Mouse (Mus musculus): ENCODE results near the gene Tasp1. TPM values are rescaled to one million over a fixed set of nuclear protein-coding genes. Genes with fewer than 3 reads are reported as not detected.

Tasp1 gene
- 0.91 TPM in 1 of 2 replicates, not detected in the other for polyA plus RNA-seq (2012; ENCODE audit: insufficient read depth, low replicate concordance)

DNA sequence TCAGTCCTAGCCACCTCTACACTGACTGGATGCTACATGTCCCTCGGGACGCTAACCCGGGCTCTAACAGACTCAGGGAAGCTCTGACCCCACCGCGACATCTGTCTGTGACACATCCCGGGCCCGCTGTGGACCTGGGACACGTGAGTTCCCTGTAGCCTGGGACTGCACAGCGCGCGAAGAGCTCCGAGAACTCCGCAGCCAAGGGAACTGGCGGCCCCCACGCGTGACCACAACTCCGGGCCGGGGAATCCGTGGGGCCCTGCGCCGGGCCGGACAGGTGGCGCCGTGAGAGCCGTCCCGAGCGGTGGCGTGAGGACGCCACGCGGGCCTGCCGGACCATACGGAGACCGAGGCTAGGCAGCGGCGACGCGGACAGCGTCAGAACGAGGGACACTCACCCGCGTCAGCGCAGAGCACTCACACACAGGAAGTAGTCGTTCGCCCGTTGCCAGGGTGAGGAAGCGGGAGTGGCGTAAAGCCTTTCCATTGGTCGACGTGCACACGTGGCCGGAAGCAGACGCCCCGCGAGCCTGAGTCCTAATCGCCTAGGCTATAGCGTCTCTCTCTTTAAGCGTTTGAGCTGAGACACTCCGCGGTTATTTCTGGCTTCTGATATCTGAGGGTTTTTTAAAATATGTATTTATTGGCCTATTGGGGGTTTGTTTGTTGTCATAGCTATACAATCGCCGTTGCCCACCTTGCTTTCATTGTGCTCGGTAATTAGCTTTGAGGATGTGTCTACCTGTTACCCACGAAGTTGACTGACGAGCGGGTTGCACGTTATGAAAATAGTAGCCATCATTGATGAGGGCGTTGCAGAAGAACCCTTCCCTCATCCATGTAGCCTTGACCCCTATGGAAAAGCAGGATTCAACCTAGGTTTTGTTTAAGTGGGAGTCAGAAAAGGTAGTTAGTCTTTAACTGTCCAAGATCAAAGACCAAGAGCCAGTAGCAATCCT is at the start of gene Tasp1:
Gene Tasp1, minus strand, starts transcription at position 453 of the 962 bp plus-strand sequence.
- H3K4me1 ChIP-seq = peaks cover 22% of the 10 kb centered on the region
- H3K27me3 ChIP-seq (replicated peaks) = peaks cover 6% of the 10 kb centered on the region
- H3K36me3 ChIP-seq (replicated peaks; ENCODE audit: low read length) = no peaks in the 10 kb centered on the region
- TF ChIP-seq GATA1 (IDR thresholded peaks at IDR 0.05; ENCODE audit: borderline replicate concordance, low read length) (no peak), FLI1 (IDR thresholded peaks at IDR 0.05; ENCODE audit: low read length) (peak; percentile 45; the same call in 1 of the 2 replicates)
- H3K9me3 ChIP-seq = no peaks in the 10 kb centered on the region
- peak within 1 kb of the TSS; percentile 97 for H3K4me3 ChIP-seq (replicated peaks)

DNA sequence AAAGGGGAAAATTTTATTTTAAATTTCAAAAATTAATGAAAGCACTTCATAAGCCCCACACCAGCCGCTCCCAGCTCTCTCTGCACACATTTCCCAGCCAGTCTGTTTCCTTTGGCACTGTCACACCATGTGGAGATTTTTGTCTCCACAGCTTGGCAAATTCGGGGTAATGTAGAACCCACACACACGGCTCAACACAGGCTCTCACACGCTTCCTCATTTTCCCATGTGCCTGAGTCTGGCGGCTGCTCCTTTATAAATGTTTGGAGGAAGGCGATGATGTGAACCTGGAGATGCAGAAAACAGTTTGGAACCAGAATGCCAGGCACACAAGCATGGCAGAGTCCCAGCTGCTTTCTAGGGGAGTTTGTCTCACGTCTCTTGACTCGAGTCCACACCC is 47.2 kb upstream of the Tasp1 start:
- no peak overlapping the region for H3K4me3 ChIP-seq (replicated peaks)
- H3K36me3 ChIP-seq (replicated peaks; ENCODE audit: low read length) = no peaks in the 10 kb centered on the region
- H3K4me1 ChIP-seq = peaks cover 21% of the 10 kb centered on the region
- H3K9me3 ChIP-seq = no peaks in the 10 kb centered on the region
- TF ChIP-seq GATA1 (IDR thresholded peaks at IDR 0.05; ENCODE audit: borderline replicate concordance, low read length) = no peak
- no peak for TF ChIP-seq FLI1 (IDR thresholded peaks at IDR 0.05; ENCODE audit: low read length)
- peaks cover 2% of the 10 kb centered on the region for H3K27me3 ChIP-seq (replicated peaks)

DNA sequence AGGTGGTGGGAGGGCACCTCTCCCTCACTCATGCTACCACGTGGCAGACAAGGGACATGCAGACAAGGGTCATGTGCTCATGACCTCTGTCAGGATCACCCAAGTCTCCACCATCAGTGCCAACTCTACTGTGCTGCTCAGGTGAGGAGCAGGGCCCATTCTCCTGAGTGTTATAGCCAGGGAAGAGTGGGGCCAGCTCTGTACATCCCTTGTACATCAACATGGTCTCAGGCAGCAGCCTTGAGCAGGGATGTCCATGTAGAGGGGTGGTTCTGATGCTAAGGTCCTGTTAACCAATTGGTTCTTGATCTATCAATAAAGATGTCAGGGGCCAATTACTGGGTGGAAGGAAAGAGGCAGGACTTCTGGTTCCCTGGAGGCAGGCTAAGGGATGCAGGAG is 42.3 kb upstream of the Tasp1 start:
- Histone ChIP-seq H3K9me3 (peaks cover 5% of the 10 kb centered on the region; the same call in 1 of the 2 replicates), H3K4me1 (peaks cover 28% of the 10 kb centered on the region), H3K4me3 (replicated peaks) (no peak overlapping the region), H3K27me3 (replicated peaks) (peaks cover 2% of the 10 kb centered on the region), H3K36me3 (replicated peaks; ENCODE audit: low read length) (no peaks in the 10 kb centered on the region)
- TF ChIP-seq GATA1 (IDR thresholded peaks at IDR 0.05; ENCODE audit: borderline replicate concordance, low read length) (no peak), FLI1 (IDR thresholded peaks at IDR 0.05; ENCODE audit: low read length) (no peak)

DNA sequence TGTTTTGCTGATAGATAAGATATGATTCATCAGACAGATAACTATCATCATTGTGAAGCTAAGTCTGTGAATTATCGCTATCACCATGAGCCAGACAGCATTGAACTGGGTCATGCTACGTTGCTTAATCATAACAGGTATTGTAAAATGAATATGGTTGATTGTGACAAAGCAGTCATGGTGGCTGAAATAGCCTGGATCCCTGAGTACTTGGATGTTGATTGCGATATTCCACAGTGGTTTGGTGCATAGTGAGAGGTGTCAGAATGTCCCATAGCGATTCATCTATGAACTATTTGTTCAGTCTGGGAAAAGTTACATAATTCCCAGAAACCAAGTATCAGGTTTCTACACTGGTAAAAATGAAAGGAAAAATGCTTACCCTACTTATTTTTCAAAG is 41.0 kb upstream of the Tasp1 start:
- Histone ChIP-seq H3K27me3 (replicated peaks) (peaks cover 2% of the 10 kb centered on the region), H3K4me3 (replicated peaks) (no peak overlapping the region), H3K4me1 (peaks cover 23% of the 10 kb centered on the region), H3K36me3 (replicated peaks; ENCODE audit: low read length) (no peaks in the 10 kb centered on the region), H3K9me3 (peaks cover 5% of the 10 kb centered on the region; the same call in 1 of the 2 replicates)
- no peak for TF ChIP-seq GATA1 (IDR thresholded peaks at IDR 0.05; ENCODE audit: borderline replicate concordance, low read length)
- no peak for TF ChIP-seq FLI1 (IDR thresholded peaks at IDR 0.05; ENCODE audit: low read length)

DNA sequence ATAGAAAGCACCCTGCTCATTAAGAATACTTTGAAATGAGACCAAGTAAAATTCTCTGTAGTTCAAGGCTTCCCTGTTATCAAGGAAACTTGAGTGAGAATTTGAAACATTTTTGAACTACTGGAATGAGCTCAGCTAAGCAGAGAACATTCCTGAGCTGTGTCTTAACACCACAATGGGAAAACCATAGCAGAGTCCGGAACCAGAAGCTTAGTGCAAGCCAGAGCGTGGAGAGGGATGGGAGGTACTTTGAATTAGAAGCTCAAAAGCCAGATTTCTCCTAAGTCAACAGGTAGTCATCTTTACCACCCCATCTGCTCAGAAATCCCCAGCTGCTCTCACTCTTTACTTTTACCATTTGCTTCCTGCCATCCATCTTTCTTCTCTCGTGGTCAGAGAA is 38.3 kb upstream of the Tasp1 start:
- H3K4me1 ChIP-seq = peaks cover 33% of the 10 kb centered on the region
- peaks cover 2% of the 10 kb centered on the region for H3K27me3 ChIP-seq (replicated peaks)
- H3K9me3 ChIP-seq = peaks cover 5% of the 10 kb centered on the region; the same call in 1 of the 2 replicates
- H3K4me3 ChIP-seq (replicated peaks) = no peak overlapping the region
- H3K36me3 ChIP-seq (replicated peaks; ENCODE audit: low read length) = no peaks in the 10 kb centered on the region
- TF ChIP-seq GATA1 (IDR thresholded peaks at IDR 0.05; ENCODE audit: borderline replicate concordance, low read length) = no peak
- no peak for TF ChIP-seq FLI1 (IDR thresholded peaks at IDR 0.05; ENCODE audit: low read length)

DNA sequence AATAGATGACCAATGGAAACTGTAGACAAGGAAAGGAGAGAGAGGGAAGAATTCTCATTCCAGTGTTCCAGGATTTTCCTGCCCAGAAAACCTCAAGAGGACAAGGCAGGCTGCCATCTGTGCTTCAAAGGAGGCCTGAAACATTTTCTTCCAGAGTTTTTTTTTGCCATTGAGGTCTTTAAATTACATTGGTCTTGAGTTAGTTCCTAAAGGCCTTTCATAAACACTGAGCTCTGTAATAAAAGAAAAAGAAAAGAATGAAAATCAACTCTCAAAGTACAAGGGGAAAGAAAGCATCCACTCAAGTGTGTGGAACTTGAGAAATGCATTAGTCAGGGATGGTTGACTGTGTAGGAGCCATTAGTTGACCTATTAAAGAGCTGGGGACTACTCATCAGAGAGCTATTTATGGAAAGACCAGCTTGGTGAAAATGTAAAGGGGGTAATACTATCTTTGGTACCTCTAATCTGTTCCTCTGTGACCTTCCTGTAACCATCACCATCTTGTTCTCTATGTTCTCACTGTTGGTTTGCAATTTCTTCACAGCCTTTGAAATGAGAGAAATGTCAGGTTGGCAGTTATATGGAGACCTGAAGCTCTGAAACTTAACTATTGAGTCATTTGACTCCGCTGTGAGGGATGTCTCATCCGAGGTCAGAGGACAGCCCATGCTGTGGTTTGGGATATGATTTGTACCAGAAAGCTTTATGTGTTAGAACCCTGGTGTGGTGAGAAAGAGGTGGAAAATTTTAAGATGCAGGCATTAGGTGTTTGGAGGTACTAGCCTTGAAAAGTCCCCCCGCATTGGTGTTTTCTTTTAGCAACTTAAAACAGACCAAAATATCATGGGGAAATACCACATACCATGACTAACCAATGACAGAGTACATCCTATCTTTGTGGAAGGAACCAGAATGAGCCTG is 34.2 kb upstream of the Tasp1 start:
- Histone ChIP-seq H3K27me3 (replicated peaks) (no peaks in the 10 kb centered on the region), H3K9me3 (no peaks in the 10 kb centered on the region), H3K36me3 (replicated peaks; ENCODE audit: low read length) (no peaks in the 10 kb centered on the region), H3K4me3 (replicated peaks) (no peak overlapping the region), H3K4me1 (peaks cover 39% of the 10 kb centered on the region)
- TF ChIP-seq GATA1 (IDR thresholded peaks at IDR 0.05; ENCODE audit: borderline replicate concordance, low read length) (no peak), FLI1 (IDR thresholded peaks at IDR 0.05; ENCODE audit: low read length) (no peak)

DNA sequence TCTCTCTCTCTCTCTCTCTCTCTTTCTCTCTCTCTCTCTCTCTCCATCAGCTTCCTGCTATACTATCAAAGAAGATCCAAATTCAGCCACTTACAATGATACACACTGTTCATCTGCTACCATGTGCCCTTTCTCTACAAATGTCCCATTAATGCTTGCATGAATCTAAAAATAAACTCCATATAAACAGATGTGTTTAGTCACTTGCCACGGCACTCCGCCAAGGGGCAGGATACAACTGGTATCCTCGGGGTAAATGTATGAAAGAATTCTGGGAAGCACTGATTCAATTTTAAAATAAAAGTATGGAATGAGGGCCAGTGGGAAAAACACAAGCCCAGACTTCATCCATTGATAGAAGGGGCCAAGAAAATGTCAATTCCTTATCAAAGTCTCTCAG is 33.4 kb upstream of the Tasp1 start:
- Histone ChIP-seq H3K4me1 (peaks cover 35% of the 10 kb centered on the region), H3K9me3 (no peaks in the 10 kb centered on the region), H3K27me3 (replicated peaks) (no peaks in the 10 kb centered on the region), H3K36me3 (replicated peaks; ENCODE audit: low read length) (no peaks in the 10 kb centered on the region), H3K4me3 (replicated peaks) (no peak overlapping the region)
- TF ChIP-seq GATA1 (IDR thresholded peaks at IDR 0.05; ENCODE audit: borderline replicate concordance, low read length) (no peak), FLI1 (IDR thresholded peaks at IDR 0.05; ENCODE audit: low read length) (no peak)

DNA sequence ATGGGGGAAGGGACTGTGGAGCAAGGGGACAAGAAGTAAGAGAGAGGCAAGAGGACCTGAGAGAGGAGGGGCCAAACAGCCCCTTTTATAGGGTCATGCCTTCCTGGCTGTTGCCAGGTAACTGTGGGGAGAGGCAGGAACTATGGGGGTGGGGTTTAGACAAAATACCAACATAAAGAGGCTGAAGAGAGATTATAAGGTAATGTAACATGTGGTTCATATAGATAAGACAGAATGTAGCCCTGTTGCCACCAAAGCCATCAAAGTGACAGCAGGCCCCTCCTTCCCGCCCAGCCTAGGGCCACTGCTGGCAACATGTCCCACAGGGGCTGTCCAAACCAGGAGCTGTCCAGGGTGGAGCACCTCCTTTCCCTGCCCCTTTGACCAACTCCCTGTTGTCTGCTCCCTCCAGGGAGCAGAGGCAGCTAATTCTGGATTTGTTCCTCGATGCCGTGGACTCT is 30.6 kb upstream of the Tasp1 start:
- no peaks in the 10 kb centered on the region for H3K27me3 ChIP-seq (replicated peaks)
- peaks cover 2% of the 10 kb centered on the region; the same call in 1 of the 2 replicates for H3K9me3 ChIP-seq
- no peak for TF ChIP-seq FLI1 (IDR thresholded peaks at IDR 0.05; ENCODE audit: low read length)
- no peak for TF ChIP-seq GATA1 (IDR thresholded peaks at IDR 0.05; ENCODE audit: borderline replicate concordance, low read length)
- peak overlapping the region; percentile 62 for H3K4me3 ChIP-seq (replicated peaks)
- no peaks in the 10 kb centered on the region for H3K36me3 ChIP-seq (replicated peaks; ENCODE audit: low read length)
- peaks cover 26% of the 10 kb centered on the region for H3K4me1 ChIP-seq

DNA sequence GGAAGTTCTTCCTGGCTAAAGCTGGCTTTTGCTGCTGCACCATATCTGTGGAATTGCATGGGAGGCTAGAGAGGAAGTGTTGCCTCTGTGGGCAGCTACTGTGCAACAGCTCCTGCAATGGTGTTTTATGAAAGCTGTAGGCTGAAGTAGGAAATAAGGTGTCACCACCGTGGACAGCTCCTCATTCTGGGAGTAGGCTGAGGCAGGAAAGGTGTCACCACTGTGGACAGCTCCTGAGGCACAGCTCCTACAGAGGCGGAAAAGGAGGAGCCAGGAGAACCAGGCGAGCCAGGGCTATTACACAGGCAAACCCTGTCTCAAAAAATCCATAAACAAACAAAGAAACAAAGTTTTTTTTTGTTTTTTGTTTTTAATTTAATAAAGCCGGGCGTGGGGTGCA is 29.4 kb upstream of the Tasp1 start:
- peaks cover 18% of the 10 kb centered on the region for H3K4me1 ChIP-seq
- H3K27me3 ChIP-seq (replicated peaks) = no peaks in the 10 kb centered on the region
- H3K36me3 ChIP-seq (replicated peaks; ENCODE audit: low read length) = no peaks in the 10 kb centered on the region
- TF ChIP-seq GATA1 (IDR thresholded peaks at IDR 0.05; ENCODE audit: borderline replicate concordance, low read length) (no peak), FLI1 (IDR thresholded peaks at IDR 0.05; ENCODE audit: low read length) (no peak)
- H3K9me3 ChIP-seq = peaks cover 5% of the 10 kb centered on the region; the same call in 1 of the 2 replicates
- H3K4me3 ChIP-seq (replicated peaks) = no peak overlapping the region
